Mouse (Mus musculus) 3T3-L1 (cell line): Measurements from ENCODE around the gene Neu3.

Source experiments
- DNase-seq: peaks from one replicate; pipeline ENCODE4 v3.0.0-alpha.2; 2015; ENCODE audit warnings: low read depth, low spot score

The Neu3 gene

DNA sequence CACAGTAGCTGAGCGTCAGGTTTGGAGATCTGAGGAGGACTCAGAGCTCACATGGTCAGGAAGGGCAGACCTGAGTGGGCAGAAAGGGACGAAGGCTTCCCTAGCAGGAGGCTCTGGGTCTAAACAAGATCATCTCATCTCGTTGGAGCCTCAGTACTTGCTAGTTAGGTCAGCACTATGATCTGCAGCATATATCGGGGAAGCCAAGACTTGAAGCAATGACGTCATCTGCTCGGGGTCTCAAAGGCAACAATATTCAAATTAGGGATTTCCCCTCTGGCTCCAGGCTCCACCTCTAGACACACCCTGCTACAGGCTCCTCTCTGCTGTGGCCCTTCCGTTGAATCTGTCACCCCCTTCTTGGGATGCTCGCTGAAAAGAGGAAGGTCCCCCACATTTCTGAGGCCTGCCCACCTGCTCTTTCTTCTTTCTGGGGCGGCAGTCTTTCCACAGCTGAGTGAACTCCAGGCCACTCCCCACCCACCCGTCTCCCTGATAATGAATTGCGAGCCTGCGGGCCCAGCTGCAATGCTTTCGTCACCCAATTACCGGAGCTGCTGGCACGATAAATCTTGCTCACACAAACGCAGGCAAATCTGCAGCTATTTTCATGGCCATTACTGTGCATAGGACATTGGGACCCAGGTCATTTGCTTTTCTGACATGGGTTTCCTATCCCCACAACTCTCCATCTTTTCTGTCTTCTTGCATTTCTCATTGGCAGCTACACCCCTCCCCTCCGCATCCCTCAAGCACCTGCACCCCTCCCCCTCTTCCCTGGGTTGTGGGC lies 32.8 kb downstream of the Neu3 start:
- no peak for DNase-seq

DNA sequence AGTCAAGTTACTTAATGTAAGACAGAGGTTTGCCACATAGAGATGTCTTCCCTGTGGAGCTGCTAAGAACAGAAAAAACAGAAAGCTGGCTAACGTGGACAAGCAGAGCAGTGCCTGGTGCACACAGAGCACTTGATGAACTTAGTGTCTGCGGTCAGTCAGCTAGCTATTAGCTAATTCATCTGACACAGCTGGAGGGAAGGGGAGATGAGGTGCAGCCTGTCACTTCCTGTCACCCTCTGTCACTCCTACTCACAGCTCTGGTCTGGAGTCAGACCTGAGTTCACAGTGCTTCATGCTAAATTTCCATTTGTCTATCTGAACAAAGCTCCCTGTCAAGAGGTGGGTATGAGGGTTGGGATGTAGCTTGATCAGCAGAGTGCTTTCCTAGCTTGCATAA lies 34.1 kb downstream of the Neu3 start:
- no peak for DNase-seq

DNA sequence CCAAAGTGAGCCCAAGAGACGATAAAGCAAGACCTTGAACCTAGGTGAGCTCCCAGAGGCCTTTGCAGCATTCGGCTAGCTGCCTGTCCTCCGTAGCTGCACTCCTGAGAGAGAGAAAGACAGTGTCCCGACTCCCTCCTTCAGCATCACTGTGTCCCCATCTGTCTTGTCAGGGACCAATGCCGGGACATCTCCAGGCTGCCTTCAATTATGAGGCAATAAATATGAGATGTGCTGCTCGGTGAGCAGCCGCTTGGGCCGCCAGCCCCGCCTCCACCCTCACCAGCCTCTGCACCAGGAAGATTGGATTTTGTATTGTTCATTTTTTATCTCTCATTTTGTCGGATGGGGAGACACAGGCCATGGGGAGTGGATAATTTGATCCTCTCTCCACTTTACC lies 37.4 kb downstream of the Neu3 start:
- no peak for DNase-seq

DNA sequence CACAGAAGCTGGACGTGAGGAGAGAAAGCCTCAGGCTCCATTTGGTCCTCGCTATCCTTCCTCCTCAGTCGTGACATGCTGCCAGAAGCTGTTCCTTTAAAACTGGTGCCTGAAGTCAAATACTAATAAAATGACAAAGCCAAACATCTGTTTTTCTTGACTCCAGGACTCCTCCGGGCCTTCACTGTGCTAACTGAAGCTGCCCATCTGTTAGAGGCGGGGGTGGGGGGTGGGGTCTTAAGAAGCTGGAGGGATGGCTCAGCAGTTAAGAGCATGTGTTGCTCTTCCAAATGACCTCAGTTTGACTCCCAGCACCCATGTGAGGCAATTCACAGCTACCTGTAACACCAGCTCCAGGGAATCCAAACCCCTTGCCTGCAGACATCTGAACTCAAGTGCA lies 39.7 kb downstream of the Neu3 start:
- DNase-seq: no peak

DNA sequence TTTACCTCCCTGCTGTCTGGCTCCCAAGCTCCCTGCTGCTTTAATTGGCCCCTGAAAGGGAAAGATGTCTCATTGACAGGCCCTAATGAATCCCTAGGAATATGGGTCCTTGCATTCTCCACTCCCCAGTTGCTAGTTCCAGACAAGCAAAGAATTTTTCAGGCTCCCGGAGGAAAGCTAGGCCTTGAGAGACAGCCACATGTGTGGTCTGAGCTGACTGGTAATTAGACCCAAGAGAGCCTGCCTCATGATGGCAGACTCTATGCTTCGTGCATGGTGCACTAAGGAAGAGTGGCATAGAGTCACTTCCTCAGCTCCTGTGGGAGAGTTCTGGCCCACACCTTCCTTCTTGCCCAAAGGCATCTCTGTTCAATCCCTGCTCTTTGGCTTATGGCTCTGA lies 40.3 kb downstream of the Neu3 start:
- no peak for DNase-seq

DNA sequence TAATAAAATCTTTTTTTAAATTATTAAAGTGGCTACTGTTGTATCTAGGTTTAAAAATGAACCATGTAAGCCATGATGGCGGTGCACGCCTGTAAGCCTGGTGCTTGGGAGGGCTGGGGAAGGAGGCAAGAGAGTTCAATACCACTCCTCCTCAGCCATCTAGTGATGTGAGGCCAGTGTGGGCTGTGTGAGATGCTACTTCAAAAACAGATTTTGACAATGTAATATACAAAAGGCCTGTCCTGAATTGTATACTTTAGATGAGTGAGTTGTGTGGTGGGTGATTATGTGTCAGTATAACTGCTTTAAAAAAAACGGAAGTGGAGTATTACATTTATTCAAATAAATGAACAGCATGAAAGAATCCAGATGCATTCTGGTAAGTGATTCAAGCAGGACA lies 41.4 kb downstream of the Neu3 start:
- no peak for DNase-seq

DNA sequence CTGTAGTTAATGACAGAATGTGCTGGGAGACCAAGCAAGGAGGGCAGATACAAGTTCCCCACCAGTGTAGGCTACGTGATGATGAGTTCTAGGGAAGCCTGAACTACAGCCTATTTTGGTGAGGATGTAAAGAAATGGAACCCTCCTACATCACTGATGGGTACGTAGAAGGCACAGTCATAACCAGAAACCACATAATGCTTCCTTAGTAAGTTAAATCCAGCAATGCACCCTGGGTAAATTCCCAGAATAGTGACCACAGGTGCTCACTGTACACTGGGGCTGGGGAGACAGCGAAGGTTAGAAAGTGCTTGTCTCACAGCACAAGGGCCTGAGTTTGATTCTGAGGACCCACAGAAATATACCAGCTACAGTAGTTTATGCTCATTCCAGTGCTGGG lies 42.7 kb downstream of the Neu3 start:
- DNase-seq: no peak

DNA sequence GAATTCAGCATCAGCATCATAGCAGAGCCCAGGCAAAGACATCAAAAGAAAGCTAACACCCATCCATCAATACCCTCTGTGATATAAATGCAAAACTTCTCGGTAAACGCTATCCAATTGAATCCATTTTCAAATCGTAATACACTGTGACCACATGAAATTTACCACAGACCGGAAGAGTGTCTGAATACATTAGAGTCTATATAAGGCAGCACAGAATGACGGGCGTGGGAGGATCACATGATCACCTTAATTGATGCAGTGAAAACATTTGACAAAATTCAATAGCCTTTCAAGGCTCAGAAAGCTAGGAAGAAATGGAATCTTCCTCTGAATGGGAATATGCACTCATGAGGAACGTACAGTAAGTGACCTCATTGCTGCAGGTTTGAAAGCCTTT lies 44.8 kb downstream of the Neu3 start:
- DNase-seq: no peak

DNA sequence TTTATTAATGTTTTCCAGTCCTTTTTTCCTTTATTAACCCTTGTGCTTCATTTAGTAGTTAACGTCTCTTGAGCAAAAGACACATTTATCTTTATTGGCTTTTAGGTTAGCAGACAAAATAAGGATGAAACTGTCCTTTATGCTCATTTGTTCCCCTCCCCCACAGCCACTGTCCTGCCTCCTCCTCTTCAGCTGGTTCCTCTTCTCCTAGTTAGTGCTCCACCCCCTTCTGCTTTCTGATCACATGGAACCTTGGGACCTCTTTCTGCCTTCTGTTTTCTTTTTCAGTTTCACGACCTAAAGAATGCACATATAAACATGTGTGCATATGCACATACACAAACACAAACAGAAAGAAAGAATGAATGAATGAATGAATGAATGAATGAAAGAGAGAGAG lies 46.3 kb downstream of the Neu3 start:
- no peak for DNase-seq

DNA sequence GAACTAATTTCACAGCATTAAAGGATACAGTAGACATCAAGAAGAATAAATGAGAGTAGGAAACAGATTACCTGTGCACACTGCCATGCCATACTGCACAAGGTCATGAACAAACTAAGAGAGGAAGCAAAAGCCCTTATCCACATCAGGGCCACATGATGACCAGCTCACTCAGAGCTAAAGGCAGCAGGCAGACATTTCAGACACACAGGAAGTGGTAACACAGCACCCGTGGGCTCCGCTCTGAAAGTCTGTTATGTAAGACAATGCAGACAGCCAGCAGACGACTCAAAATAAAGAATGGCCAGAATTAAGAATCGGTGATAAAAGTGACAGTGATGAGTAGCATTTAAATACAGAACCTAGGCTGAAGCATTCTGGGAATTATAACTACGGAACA lies 46.8 kb downstream of the Neu3 start:
- no peak for DNase-seq

DNA sequence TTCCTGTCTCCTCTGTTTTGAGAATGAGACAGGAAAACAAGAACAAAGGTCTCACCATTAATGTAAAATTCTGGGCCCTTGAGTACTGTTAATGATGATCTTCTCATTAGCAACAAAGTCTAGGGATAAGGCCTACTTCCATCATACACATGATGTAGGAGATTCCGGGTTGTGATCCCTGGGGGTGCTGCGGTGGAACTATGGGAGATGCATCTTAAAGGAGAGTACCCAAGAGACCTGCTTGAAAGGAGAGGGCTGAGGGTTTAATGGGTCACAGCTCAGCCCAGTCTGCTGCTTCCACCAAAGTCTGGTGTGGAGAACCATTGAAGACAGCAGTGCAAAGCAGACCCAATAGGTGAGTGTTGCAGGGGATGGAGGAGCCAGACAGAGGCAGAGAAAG lies 65.0 kb downstream of the Neu3 start, which contains the start of gene Olfr521:
Gene Olfr521 (plus strand): TSS at position 301 of the 400 bp plus-strand sequence.
- no peak for DNase-seq
